Mouse (Mus musculus) fat pad, adult 2 months (tissue): ENCODE results near the gene Tmem168.

Source experiments
- DNase-seq: peaks from one replicate; pipeline ENCODE4 v3.0.0-alpha.2; 2011; ENCODE audit warnings: low read depth, low spot score; ENCODE audit errors: extremely low read depth

Tmem168 gene

DNA sequence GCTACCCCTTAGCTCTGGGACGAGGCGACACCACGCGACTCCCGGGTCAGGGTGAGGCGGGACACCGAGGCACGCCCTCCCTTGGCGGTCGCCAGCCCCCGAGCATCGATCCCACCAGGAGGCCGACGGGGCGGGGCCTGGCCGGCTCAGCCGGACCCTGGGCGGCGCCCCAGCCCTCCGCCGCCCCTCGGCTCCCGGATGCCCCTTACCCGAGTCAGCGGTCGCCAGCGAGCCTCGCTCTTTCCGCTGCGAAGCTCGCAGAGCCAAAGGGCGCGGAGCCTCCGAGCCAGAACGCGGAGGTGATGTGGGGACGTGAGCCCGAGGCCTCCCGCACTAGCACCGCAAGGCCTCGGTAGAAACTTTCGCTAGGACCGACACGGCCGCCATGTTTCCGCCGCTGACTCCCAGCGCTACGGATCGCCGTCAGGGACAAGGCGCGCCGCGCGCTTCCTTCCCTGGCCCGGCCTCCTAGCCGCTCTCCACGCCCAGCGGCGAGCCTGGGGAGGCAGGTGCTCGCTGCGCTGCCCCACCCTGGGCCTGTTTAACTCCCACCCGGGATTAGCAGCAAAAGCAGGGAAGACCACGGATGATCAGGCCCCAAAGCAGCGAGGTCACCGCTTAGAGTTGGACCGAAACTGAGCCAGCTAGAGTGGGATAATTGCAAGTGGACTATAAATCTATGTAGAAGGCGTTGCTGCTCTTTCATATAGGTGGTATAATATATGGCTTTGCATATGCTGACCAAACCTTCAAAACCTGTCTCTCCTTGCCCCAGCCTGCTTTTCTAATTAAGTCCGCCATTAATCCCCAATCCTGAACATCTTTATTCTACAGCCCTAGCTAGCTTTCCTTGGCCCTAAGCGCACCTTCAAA is at the start of gene Tmem168:
Gene Tmem168 (minus strand): TSS at position 480 of the 873 bp plus-strand sequence.
- no peak for DNase-seq

DNA sequence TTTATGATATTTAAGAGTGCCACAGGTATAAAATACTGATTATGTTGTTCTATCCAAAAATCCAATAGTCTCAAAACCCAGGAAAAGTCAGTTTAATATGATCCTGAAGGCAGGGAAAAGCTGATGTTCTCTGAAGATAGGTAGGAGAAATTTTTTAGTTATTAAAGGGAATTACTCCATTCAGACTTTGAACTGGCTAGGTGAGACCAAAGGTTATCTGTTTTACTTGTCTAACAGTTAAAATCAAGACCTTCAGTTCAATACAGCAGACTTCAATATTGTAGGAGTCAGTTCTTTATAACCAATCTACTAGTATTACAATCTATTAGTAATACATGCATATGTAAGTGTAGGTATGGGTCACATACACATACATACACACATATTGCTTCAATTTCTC is 46.2 kb upstream of the Tmem168 start:
- no peak for DNase-seq

DNA sequence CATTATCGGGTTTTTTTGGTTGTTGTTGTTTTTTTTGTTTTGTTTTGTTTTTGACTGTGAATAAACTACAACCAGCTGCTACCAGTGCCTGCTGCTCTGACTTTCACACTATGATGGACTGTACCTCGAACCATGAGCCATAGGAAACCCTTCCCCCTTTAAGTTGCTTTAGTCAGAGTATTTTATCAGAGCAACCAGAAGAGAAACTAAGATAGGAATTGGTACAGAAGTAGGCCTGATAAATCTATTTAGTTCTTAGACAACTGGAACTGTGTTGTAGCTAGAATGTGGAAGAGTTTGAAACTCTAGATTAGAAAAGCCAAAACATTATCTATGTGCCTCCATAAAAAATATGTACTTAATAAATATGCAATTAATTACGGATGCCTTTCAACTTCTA is 44.4 kb upstream of the Tmem168 start:
- DNase-seq = no peak

DNA sequence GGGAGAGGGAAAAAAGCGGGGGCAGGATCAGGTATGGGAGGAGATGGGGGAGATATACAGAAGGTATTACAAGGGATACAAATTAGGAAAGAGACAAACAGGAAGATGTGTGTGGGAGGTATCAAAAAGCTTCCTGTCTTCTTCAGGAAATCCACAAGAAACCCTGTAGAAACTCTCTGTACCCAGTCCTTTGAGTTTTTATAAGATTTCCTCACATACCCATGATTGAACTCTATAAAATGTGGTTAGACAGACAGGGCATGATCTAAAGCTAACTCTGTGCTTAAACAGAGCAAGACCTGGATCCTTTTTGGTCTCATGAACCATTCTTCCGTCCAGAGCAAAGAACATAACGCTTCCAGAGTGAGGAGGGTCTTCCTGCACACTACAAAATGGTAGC is 43.0 kb upstream of the Tmem168 start:
- no peak for DNase-seq

- DNase-seq = no peak
Observed at GRCm38 (mm10) chr6:13648305-13648704, 40.4 kb upstream of the Tmem168 start.

- no peak for DNase-seq
Observed at GRCm38 (mm10) chr6:13636582-13636989, 28.7 kb upstream of the Tmem168 start.

DNA sequence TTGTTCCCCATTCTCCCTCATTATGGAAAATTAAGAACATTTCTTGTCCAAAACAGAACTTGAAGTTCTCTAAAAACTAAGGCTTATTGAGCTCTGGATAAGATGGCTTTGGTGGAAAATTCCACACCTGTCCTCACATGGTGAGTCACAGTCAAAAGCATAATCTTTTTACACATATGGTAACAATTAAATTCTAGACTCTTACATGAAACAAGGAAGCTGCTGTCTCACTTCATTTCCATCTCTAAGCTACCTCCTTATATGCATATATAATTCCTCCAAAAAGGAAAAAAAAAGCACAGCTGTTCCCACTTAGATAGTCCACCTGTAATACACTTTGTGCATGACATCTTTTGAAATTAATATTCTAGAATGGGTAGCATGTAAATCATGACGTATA is 24.7 kb upstream of the Tmem168 start:
- DNase-seq = no peak

DNA sequence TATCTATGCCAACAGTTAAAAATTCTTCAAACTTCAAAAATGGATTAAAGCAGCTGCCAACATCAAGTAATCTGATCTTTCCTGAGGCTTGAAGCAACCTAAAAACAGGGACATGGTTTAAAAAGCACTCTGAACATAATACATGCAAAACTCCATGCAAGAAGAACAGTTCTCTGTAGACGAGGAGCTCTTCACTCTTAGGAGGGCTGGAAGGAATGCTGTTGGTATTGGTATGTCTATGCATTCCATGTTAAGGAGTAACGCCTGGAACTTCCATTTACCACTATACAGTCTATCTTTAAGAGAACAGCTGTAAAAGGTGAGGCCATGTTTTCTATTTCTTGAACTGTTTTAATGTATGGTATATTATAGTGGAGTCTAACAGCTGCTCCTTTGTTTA is 22.7 kb upstream of the Tmem168 start:
- DNase-seq = no peak

DNA sequence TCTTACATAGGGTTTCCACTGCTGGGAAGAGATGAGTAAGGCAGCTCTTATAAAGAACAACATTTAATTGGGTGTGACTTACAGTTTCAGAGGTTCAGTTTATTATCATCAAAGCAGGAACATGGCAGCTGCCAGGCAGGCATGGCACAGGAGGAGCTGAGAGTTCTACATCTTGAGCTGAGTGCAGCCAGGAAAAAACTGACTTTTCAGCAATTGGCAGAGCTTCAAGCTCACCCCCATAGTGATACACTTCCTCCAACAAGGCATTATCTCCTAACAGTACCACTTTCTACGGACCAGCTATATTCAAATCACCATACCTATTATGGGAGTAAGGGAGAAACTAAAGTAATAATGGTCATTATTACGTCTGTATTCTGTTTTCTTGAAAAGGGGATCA is 11.7 kb upstream of the Tmem168 start:
- DNase-seq = no peak

DNA sequence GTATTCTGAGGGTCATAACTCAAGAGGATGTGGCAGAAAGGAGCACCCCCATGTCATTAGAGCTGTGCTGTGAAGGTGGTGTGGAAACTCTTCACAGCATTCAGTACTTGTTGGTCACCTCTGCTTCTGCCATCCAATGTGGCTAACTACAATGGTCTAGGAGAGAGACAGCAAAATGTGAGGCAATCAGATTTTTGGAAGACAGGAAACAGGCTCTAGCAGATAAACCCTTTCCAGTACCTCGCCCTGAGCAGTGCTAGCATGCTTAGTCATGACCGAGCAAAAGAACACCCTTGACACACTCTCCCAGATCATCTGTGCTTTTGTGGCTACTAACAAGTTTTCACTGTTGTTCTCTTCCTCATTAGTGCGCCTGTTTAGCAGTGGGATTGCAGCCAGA is 9.2 kb upstream of the Tmem168 start:
- DNase-seq = no peak

DNA sequence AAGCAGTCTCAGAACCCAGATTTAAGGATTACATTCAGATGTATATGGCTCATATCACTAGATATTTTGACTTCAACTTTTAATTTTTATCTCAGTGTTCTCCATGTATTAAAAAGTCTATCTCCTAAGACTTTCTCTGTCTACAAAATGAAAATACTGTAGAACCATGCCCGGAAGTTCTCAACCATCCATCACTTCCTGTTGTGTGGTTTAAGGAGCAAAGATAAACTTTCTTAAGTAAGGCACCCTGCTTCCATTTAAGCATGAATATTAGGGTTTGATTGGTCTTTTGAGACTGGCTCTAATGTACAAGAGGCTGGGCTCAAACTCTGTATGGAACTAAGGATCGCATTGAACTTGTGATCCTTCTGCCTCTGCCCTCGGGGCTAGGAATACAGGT is 6.7 kb upstream of the Tmem168 start:
- no peak for DNase-seq

DNA sequence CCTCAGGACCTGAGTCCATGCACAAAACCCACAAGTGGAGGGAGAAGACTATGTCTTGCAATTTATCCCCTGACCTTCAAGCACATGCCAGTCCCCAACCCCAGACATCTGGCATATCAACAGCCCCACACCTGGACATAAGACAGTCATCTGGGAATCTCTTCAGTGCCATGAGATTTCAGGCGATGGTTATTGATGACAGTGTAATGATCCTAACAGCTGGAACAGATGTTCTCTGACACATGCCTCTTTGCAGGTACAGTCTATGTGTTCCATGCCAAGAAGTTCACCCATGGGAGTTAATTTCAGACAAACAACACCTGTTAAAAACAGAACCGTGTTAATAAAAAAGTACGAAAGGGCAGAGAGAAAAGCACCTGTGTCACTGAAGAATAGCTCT is 5.8 kb upstream of the Tmem168 start:
- DNase-seq = no peak

DNA sequence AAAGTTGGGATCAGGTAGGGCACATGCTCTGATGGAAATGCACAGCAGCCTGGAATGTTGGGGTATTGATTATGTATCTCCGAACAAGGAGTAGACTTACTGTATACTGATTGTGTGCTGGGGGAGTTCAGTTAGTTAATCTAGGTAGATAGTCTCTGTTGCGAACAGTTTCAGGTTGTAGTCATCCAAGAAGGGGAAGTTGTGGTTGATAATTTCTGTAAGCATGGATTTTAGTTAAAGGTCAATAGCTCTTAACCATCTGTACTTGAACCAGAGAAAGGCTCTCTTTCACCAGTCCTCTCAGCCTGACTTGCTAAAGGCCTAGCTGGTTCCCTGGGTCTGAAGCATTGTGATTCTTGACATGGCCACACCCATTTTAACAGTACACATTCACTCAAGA is 3.0 kb upstream of the Tmem168 start:
- DNase-seq = no peak

DNA sequence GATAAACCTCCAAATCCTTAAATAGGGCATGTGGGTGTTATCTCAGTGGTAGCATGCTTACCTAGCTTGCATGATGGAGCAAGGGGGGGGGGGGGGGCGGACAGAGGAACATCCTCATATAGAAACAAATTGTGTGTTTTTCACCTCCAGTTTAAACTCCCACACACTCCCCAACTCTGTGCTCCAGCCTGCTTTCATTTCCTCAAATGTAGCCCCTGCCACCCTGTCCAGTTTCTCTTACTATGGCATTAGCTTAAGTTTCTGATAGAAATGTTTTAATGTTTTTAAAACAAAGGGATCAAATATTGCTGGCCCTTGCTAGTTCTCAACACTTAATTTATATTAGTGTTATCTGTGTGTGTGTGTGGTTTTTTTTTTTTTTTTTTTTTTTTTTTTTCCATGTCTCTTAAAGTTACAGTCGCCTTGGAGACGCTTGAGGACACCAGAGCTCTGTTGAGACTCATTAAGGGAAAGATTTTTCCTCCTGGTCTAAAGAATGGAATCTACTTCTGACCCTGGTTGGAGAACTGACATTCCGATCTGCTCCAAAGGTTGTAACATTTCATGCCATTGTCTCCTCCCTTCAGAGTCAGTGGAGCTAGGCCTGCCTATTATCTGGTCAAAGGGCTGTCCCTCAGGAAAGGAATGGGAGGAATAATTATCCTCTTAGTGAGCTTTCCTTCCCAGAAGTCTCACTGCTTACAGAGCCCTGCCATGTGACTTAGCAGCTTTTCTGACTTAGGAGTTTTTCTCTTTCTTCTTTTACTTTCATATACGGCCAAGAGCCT is 1.6 kb upstream of the Tmem168 start:
- DNase-seq = no peak

DNA sequence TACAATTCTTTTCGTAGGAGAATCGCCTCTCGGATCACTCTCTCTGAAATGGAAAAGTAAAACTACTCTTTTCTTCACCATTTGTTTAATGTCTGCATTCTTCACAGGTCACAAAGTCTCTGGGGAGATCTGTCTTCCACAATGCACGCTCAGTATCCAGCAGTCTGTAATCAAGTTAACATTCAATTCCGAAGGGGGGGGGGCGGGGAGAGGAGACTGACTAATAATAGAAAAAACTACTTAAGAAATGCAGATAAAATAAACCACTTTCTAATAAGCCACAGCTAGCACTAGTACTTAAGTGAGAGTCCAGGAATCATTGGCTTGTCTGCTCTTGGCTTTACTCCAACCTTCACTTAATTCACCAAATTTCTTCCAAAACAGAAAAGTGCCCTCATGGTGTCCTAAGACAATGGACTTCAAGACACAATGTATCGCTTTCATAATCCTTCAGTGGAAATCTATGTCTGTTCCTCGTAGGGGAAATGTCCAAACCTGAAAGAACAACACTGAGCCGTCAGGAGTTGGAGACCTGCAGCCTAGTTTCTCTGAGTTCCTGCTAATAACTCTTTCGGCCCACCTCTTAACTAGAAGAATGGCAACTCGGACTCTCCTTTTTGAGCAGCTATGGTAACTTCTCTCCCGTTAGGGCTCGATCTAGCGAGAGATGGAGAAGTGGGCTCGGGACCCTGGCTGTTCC is 829 bp downstream of the Tmem168 start:
- no peak for DNase-seq

- DNase-seq = no peak
Observed at GRCm38 (mm10) chr6:13606394-13606793, 1.5 kb downstream of the Tmem168 start.

DNA sequence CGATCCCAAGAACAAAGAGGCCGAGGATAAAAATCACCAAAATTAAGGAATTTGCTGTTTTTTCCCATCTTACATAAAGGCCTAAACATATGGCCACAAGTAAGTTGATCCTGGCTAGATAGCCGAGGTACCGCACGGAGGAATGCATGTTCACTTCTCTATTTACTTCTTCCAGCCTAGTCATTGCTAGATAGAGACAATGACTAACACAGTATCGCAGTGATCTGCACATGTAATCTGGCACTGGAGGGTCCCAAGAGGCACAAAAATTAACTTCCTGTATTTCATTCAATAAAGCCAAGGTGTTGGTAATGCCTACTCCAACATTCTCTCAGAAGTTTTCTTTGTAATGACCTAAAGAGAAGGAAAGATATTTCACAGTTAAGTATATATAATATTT is 4.8 kb downstream of the Tmem168 start:
- DNase-seq = no peak

GRCm38 (mm10) chr6:13601587-13601986 is 6.3 kb downstream of the Tmem168 start:
- DNase-seq = peak; percentile 33

DNA sequence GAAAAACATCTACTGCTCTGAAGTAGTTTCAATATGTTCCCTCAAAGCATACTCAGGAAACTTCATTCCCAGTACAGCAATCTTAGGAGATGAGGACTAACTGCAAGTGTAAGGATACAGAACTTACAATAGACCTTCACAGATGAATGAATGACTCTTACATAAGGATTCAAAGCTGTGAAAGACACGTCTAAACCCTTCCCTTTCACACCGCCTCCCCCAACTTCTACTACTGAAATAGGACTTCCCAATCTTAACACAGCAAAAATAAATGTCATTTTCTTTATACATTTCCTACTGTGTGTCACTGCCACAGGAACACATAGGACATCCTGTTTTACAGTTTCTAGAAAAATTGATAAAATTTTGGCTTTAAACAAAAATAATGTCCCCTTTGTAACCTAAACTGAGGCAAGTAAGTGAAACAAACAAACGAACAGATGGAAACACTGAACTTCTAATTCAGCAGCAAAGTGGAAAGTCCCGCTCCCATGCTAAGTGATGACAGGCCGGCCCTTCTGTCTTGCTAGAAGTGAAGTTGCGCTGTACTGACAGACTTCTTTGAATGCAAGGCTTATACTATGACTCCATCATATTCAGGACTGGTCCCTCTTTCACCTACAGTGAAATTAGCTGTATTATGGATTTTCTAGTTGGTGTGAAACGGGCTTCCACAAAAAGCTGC is 9.5 kb downstream of the Tmem168 start:
- no peak for DNase-seq

GRCm38 (mm10) chr6:13592729-13593345 is 15.1 kb downstream of the Tmem168 start:
- DNase-seq = no peak

- no peak for DNase-seq
Observed at GRCm38 (mm10) chr6:13586560-13586959, 21.3 kb downstream of the Tmem168 start.
